Mouse (Mus musculus): ENCODE data around the gene Rpain. TPM values are rescaled to one million over a fixed set of nuclear protein-coding genes. Genes with fewer than 3 reads are reported as not detected.

Rpain gene
- polyA plus RNA-seq, 1 experiment from 2014 or later: 68.6 TPM

DNA sequence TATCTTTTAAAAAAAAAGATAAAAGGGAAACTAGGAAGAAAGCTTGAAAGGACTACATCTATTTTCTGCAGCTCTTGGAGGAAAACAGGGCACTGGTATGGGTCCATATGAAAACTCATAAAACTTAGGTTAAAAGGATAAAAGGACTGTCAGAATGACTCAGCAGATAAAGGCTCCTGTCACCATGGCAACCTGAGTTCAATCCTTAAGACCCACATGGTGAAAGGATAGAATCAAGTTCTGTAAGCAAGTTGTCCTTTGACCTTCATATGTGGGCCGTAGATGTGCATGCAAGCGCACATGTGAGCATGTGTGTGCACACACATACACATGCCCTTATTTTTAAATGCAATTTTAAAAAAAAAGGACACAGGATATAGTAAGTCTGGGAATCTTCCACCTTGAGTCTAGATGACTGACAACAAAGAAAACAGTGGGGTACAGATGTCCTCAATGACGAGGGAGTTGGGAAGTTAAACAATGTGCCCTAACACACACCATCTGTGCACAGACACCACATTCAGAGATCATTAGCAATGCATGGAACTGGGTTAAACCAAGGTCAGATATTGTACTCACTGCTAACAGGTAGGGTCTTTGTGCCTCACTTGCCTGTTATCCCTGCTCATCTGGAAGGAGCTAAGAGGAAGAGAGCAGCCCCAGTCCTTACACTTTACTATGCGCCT lies 5.6 kb upstream of the Rpain start:
- no peaks in the 10 kb centered on the region for H3K27me3 ChIP-seq (ENCODE audit: control insufficient read depth, insufficient read depth, low read length)
- 76% methylated on average over 4 of the region's 4 CpGs for WGBS
- H3K36me3 ChIP-seq (ENCODE audit: control insufficient read depth, insufficient read depth, low read length): peaks cover 8% of the 10 kb centered on the region
- ATAC-seq (ENCODE audit: insufficient read depth, low FRiP score, low TSS enrichment) (no peak), DNase-seq (ENCODE audit: low spot score) (no peak)
- H3K4me1 ChIP-seq (ENCODE audit: control insufficient read depth, insufficient read depth, low read length): peaks cover 8% of the 10 kb centered on the region; the same call in 1 of the 2 replicates
- H3K4me2 ChIP-seq (ENCODE audit: low read depth): no peak overlapping the region
- no peak overlapping the region for H3K9ac ChIP-seq (ENCODE audit: low read length)
- H3K9me3 ChIP-seq (ENCODE audit: control insufficient read depth, low read length): no peaks in the 10 kb centered on the region
- no peak overlapping the region for H3K27ac ChIP-seq (ENCODE audit: low read depth, low read length)
- H3K4me3 ChIP-seq (ENCODE audit: low read depth, low read length): no peak overlapping the region

- Histone ChIP-seq H3K27ac (ENCODE audit: low read depth, low read length) (peak overlapping the region; percentile 73; the same call in 1 of the 2 replicates), H3K9ac (ENCODE audit: low read length) (peak overlapping the region; percentile 89), H3K4me2 (ENCODE audit: low read depth) (peak overlapping the region; percentile 72), H3K36me3 (ENCODE audit: control insufficient read depth, insufficient read depth, low read length) (peaks cover 6% of the 10 kb centered on the region), H3K27me3 (ENCODE audit: control insufficient read depth, insufficient read depth, low read length) (no peaks in the 10 kb centered on the region), H3K4me1 (ENCODE audit: control insufficient read depth, insufficient read depth, low read length) (peaks cover 8% of the 10 kb centered on the region; the same call in 1 of the 2 replicates), H3K9me3 (ENCODE audit: control insufficient read depth, low read length) (no peaks in the 10 kb centered on the region), H3K4me3 (ENCODE audit: low read depth, low read length) (peak overlapping the region; percentile 93)
- DNase-seq (ENCODE audit: low spot score) (no peak), ATAC-seq (ENCODE audit: insufficient read depth, low FRiP score, low TSS enrichment) (no peak)
- WGBS: 2% methylated on average over 25 of the region's 25 CpGs
These were observed 680 bp upstream of the Rpain start for GRCm38 (mm10) chr11:70969271-70969794.

DNA sequence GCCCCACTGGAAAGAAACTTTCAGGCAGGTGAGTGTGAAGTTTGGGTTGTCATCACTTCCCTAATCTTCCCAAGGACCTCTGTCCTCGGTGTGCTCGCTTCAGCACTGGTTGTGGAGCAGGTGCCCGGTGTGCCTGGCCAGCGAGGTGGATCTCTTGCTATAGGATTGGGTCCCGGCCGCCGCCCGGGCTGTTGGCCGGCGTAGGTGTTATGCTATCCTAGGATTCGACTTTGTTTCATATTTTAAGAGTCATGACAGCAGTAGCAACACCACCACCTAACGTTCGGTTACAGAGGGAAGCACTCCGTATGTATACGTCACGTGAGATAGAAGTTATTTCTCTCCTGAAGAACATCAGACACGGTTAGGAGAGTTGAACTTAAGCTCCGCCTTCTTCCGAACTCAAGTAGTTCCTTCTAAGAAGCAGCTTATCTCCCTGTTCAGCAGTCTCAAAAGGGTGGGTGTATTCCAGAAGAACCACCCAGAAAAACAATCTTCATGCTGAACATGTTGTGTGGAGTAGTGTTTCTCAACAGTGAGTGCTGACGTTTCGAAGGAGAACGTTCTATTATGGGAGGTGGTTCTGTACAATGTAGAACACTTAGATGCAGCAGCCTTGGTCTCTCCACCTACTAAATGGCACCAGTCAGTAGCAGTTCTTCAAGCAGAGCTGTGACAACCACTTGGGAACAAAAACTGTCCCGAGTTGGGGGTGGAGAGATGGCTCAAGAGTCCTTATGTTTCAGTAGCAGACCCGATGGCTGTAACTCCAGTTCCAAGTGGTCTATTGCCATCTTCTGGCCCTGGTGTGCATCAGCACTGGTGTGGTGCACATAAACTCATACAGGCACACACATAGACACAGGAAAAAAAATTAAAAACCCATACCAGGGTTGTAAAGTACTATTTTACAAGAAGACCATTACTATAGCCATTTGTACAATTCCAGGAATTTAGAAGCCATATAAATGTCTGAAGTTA lies 837 bp downstream of the Rpain start:
- H3K36me3 ChIP-seq (ENCODE audit: control insufficient read depth, insufficient read depth, low read length): no peaks in the 10 kb centered on the region; the same call in 1 of the 2 replicates
- H3K4me3 ChIP-seq (ENCODE audit: low read depth, low read length): peak overlapping the region; percentile 93
- 18% methylated on average over 24 of the region's 24 CpGs for WGBS
- no peaks in the 10 kb centered on the region for H3K27me3 ChIP-seq (ENCODE audit: control insufficient read depth, insufficient read depth, low read length)
- peak overlapping the region; percentile 59 for H3K9ac ChIP-seq (ENCODE audit: low read length)
- no peak for DNase-seq (ENCODE audit: low spot score)
- ATAC-seq (ENCODE audit: insufficient read depth, low FRiP score, low TSS enrichment): peak; percentile 20; the same call in 1 of the 2 replicates
- peaks cover 8% of the 10 kb centered on the region; the same call in 1 of the 2 replicates for H3K4me1 ChIP-seq (ENCODE audit: control insufficient read depth, insufficient read depth, low read length)
- no peaks in the 10 kb centered on the region for H3K9me3 ChIP-seq (ENCODE audit: control insufficient read depth, low read length)
- peak overlapping the region; percentile 77 for H3K4me2 ChIP-seq (ENCODE audit: low read depth)
- H3K27ac ChIP-seq (ENCODE audit: low read depth, low read length): peak overlapping the region; percentile 46; the same call in 1 of the 2 replicates

DNA sequence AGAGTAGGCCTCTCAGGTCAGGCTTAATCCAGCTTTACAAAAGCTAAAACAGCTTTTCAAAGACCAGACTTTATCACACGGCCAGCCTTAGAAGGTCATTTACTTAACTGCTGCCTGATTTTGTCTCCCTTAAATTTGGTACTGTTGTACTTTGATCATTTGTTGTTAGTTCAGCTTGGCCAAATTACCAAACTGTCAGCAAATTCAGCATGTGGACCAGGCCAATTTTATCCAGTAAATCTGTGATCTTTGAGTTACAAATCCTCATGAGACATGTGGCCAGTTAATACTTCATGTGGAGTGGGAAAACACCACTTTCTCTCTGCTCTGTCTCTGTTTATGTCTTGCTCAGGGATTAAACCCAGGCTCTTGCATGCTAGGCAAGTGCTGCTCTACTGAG lies 2.6 kb downstream of the Rpain start:
- Histone ChIP-seq H3K36me3 (ENCODE audit: control insufficient read depth, insufficient read depth, low read length) (peaks cover 9% of the 10 kb centered on the region), H3K27me3 (ENCODE audit: control insufficient read depth, insufficient read depth, low read length) (no peaks in the 10 kb centered on the region), H3K4me3 (ENCODE audit: low read depth, low read length) (no peak overlapping the region), H3K9ac (ENCODE audit: low read length) (no peak overlapping the region), H3K4me2 (ENCODE audit: low read depth) (no peak overlapping the region), H3K27ac (ENCODE audit: low read depth, low read length) (no peak overlapping the region), H3K9me3 (ENCODE audit: control insufficient read depth, low read length) (no peaks in the 10 kb centered on the region), H3K4me1 (ENCODE audit: control insufficient read depth, insufficient read depth, low read length) (peaks cover 8% of the 10 kb centered on the region; the same call in 1 of the 2 replicates)
- ATAC-seq (ENCODE audit: insufficient read depth, low FRiP score, low TSS enrichment) (no peak), DNase-seq (ENCODE audit: low spot score) (no peak)
- 74% methylated on average over 1 of the region's 1 CpGs for WGBS

- Histone ChIP-seq H3K4me2 (ENCODE audit: low read depth) (no peak overlapping the region), H3K4me3 (ENCODE audit: low read depth, low read length) (no peak overlapping the region), H3K9me3 (ENCODE audit: control insufficient read depth, low read length) (no peaks in the 10 kb centered on the region), H3K27ac (ENCODE audit: low read depth, low read length) (no peak overlapping the region), H3K27me3 (ENCODE audit: control insufficient read depth, insufficient read depth, low read length) (no peaks in the 10 kb centered on the region), H3K36me3 (ENCODE audit: control insufficient read depth, insufficient read depth, low read length) (peaks cover 20% of the 10 kb centered on the region), H3K9ac (ENCODE audit: low read length) (no peak overlapping the region), H3K4me1 (ENCODE audit: control insufficient read depth, insufficient read depth, low read length) (no peaks in the 10 kb centered on the region)
- DNase-seq (ENCODE audit: low spot score) (peak; percentile 19), ATAC-seq (ENCODE audit: insufficient read depth, low FRiP score, low TSS enrichment) (no peak)
- WGBS: 72% methylated on average over 4 of the region's 4 CpGs
These were observed 3.9 kb downstream of the Rpain start for GRCm38 (mm10) chr11:70973947-70974346.

- H3K9me3 ChIP-seq (ENCODE audit: control insufficient read depth, low read length): no peaks in the 10 kb centered on the region
- WGBS: 92% methylated on average over 2 of the region's 2 CpGs
- DNase-seq (ENCODE audit: low spot score): no peak
- H3K4me1 ChIP-seq (ENCODE audit: control insufficient read depth, insufficient read depth, low read length): no peaks in the 10 kb centered on the region
- H3K9ac ChIP-seq (ENCODE audit: low read length): no peak overlapping the region
- no peaks in the 10 kb centered on the region for H3K27me3 ChIP-seq (ENCODE audit: control insufficient read depth, insufficient read depth, low read length)
- no peak overlapping the region for H3K27ac ChIP-seq (ENCODE audit: low read depth, low read length)
- no peak overlapping the region for H3K4me2 ChIP-seq (ENCODE audit: low read depth)
- H3K4me3 ChIP-seq (ENCODE audit: low read depth, low read length): no peak overlapping the region
- peaks cover 24% of the 10 kb centered on the region for H3K36me3 ChIP-seq (ENCODE audit: control insufficient read depth, insufficient read depth, low read length)
- ATAC-seq (ENCODE audit: insufficient read depth, low FRiP score, low TSS enrichment): no peak
These were observed 5.2 kb downstream of the Rpain start for GRCm38 (mm10) chr11:70975193-70975592.

GRCm38 (mm10) chr11:70977293-70977692 lies 7.3 kb downstream of the Rpain start:
- Histone ChIP-seq H3K4me3 (ENCODE audit: low read depth, low read length) (no peak overlapping the region), H3K4me1 (ENCODE audit: control insufficient read depth, insufficient read depth, low read length) (peaks cover 4% of the 10 kb centered on the region; the same call in 1 of the 2 replicates), H3K27ac (ENCODE audit: low read depth, low read length) (no peak overlapping the region), H3K9ac (ENCODE audit: low read length) (no peak overlapping the region), H3K27me3 (ENCODE audit: control insufficient read depth, insufficient read depth, low read length) (no peaks in the 10 kb centered on the region), H3K4me2 (ENCODE audit: low read depth) (no peak overlapping the region), H3K9me3 (ENCODE audit: control insufficient read depth, low read length) (no peaks in the 10 kb centered on the region), H3K36me3 (ENCODE audit: control insufficient read depth, insufficient read depth, low read length) (peaks cover 24% of the 10 kb centered on the region)
- DNase-seq (ENCODE audit: low spot score) (no peak), ATAC-seq (ENCODE audit: insufficient read depth, low FRiP score, low TSS enrichment) (no peak)
- WGBS: 95% methylated on average over 6 of the region's 6 CpGs

DNA sequence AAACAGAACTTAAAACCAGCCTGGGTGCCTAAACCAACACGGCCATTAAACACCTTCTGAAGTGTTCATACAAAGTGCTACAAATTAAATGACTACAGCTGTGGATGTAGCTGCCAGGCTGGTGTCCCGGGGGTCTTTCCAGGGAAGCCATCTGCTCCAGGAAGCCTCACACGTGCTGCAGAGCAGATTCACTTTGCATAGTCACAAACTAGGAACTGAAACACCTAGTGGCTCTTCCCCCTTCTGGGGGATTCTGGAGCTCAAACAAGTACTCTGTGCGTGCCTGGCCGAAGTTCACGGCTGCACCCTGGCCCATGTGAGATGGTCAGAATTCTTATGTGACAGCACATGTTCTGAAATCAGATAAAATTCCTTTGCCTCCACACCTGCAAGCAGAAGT lies 10.2 kb downstream of the Rpain start:
- no peak for ATAC-seq (ENCODE audit: insufficient read depth, low FRiP score, low TSS enrichment)
- no peak overlapping the region for H3K9ac ChIP-seq (ENCODE audit: low read length)
- no peaks in the 10 kb centered on the region for H3K9me3 ChIP-seq (ENCODE audit: control insufficient read depth, low read length)
- no peak overlapping the region for H3K27ac ChIP-seq (ENCODE audit: low read depth, low read length)
- H3K27me3 ChIP-seq (ENCODE audit: control insufficient read depth, insufficient read depth, low read length): no peaks in the 10 kb centered on the region
- no peak overlapping the region for H3K4me2 ChIP-seq (ENCODE audit: low read depth)
- H3K36me3 ChIP-seq (ENCODE audit: control insufficient read depth, insufficient read depth, low read length): peaks cover 24% of the 10 kb centered on the region
- H3K4me1 ChIP-seq (ENCODE audit: control insufficient read depth, insufficient read depth, low read length): peaks cover 4% of the 10 kb centered on the region; the same call in 1 of the 2 replicates
- DNase-seq (ENCODE audit: low spot score): no peak
- 94% methylated on average over 6 of the region's 6 CpGs for WGBS
- no peak overlapping the region for H3K4me3 ChIP-seq (ENCODE audit: low read depth, low read length)

All from neural tube, embryonic 11.5 days (tissue).